8 mouse cellular contexts compared by ENCODE assay signal in the genomic region with DNA sequence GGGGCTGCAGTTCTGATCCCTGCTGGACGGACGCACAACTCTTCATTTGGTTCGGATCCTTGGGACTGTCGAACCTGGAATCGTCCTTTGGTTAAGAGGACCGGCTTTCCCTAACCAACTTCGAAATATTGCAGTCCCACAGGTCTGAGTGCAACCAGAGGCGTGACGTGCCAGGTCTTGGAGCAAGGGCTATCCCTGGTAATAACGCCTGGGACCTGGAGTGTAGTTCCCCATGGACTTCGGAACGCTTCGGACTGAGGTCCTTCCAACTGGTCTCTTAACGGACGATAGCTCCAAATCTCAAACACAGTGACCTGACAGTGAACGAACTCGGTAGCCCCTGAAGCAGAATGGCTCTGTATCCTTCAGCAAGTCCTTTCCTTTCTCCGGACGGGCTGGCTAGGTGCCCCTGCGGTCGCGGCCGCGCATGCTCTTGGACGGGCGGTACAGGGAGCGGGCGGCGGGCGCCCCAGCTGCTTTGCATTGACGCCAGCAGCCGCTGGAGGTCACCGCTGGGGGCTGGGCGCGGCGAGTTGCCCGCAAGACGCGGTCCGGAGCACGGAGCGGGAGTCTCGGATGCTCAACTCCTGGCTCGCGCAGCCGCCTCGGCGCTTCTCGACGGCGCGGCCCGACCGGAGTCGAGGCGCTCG. TPM values are rescaled to one million over a fixed set of nuclear protein-coding genes. Genes with fewer than 3 reads are reported as not detected.
DNase-seq lines count a peak whose midpoint lies in the region; ATAC-seq lines count a peak whose summit lies in the region.

No protein-coding gene starts in this region.

- peak overlapping the region; percentile 58 for H3K4me2 ChIP-seq in embryonic facial prominence, embryonic 12.5 days (replicated peaks)
- H3K4me2 ChIP-seq in limb, embryonic 11.5 days (ENCODE audit: low read depth, severe bottlenecking): peak overlapping the region; percentile 66
- peak overlapping the region; percentile 63 for H3K4me2 ChIP-seq in midbrain, embryonic 12.5 days (replicated peaks)

- H3K4me3 ChIP-seq in embryonic facial prominence, embryonic 12.5 days: peak overlapping the region; percentile 45
- H3K4me3 ChIP-seq in limb, embryonic 11.5 days (ENCODE audit: low read depth, low read length): peak overlapping the region; percentile 38
- H3K4me3 ChIP-seq in midbrain, embryonic 12.5 days: peak overlapping the region; percentile 47

- peak overlapping the region; percentile 33 for H3K9ac ChIP-seq in embryonic facial prominence, embryonic 12.5 days
- peak overlapping the region; percentile 37 for H3K9ac ChIP-seq in limb, embryonic 11.5 days (ENCODE audit: low read length)
- peak overlapping the region; percentile 37 for H3K9ac ChIP-seq in midbrain, embryonic 12.5 days (replicated peaks)

- no peaks in the 10 kb centered on the region for H3K36me3 ChIP-seq in embryonic facial prominence, embryonic 12.5 days
- H3K36me3 ChIP-seq in limb, embryonic 11.5 days (ENCODE audit: control insufficient read depth, insufficient read depth, low read length): no peaks in the 10 kb centered on the region
- H3K36me3 ChIP-seq in midbrain, embryonic 12.5 days: no peaks in the 10 kb centered on the region

- peak; percentile 98 to 99 for DNase-seq in adrenal gland, postnatal 36 days
- DNase-seq in heart, adult 8-10 months (ENCODE audit: low spot score): peak; percentile 97
- peak; percentile 97 to 99 for DNase-seq in kidney, adult 8-10 months
- peak; percentile 94 for DNase-seq in limb, embryonic 11.5 days (ENCODE audit: low spot score)
- peak; percentile 72 for DNase-seq in right cerebral cortex, postnatal 4 days
- DNase-seq in urinary bladder, postnatal 4 days (ENCODE audit: low spot score in 2 of 2): peak; percentile 91

- peak; percentile 87 for ATAC-seq in embryonic facial prominence, embryonic 12.5 days (ENCODE audit: insufficient number of reproducible peaks, insufficient read depth, low FRiP score, low TSS enrichment)
- peak; percentile 84 for ATAC-seq in limb, embryonic 11.5 days (ENCODE audit: insufficient number of reproducible peaks, low FRiP score, low TSS enrichment, low read depth)
- peak; percentile 89 for ATAC-seq in midbrain, embryonic 12.5 days (ENCODE audit: low FRiP score, low read depth)

- H3K27me3 ChIP-seq in embryonic facial prominence, embryonic 12.5 days: peaks cover 67% of the 10 kb centered on the region
- H3K27me3 ChIP-seq in limb, embryonic 11.5 days (ENCODE audit: control insufficient read depth, insufficient read depth, low read length): peaks cover 27% of the 10 kb centered on the region
- peaks cover 80% of the 10 kb centered on the region for H3K27me3 ChIP-seq in midbrain, embryonic 12.5 days

- no peaks in the 10 kb centered on the region for H3K9me3 ChIP-seq in embryonic facial prominence, embryonic 12.5 days
- H3K9me3 ChIP-seq in limb, embryonic 11.5 days (ENCODE audit: control insufficient read depth, low read length): no peaks in the 10 kb centered on the region
- no peaks in the 10 kb centered on the region for H3K9me3 ChIP-seq in midbrain, embryonic 12.5 days

- H3K4me1 ChIP-seq in embryonic facial prominence, embryonic 12.5 days: peaks cover 9% of the 10 kb centered on the region
- H3K4me1 ChIP-seq in limb, embryonic 11.5 days (ENCODE audit: control insufficient read depth, insufficient read depth, low read length): peaks cover 6% of the 10 kb centered on the region; the same call in 1 of the 2 replicates
- H3K4me1 ChIP-seq in midbrain, embryonic 12.5 days: peaks cover 22% of the 10 kb centered on the region

- H3K27ac ChIP-seq in embryonic facial prominence, embryonic 12.5 days: peak overlapping the region; percentile 48
- 0 out of 2 replicates have a peak overlapping the region, but pooled peaks have one; percentile 47 for H3K27ac ChIP-seq in limb, embryonic 11.5 days (replicated peaks; ENCODE audit: low read depth, low read length)
- H3K27ac ChIP-seq in midbrain, embryonic 12.5 days (replicated peaks): peak overlapping the region; percentile 60

- under 1% methylated on average over 57 of the region's 57 CpGs for WGBS in embryonic facial prominence, embryonic 12.5 days
- under 1% methylated on average over 57 of the region's 57 CpGs for WGBS in limb, embryonic 11.5 days
- WGBS in midbrain, embryonic 12.5 days: under 1% methylated on average over 57 of the region's 57 CpGs

RNA-seq across cellular contexts. Expression of a gene that starts 0.6 kb away (rescaled TPM):
- 10 to 100 TPM; 28.9 to 37.4 TPM for total RNA-seq in adrenal gland, postnatal 36 days (2021)
- 5.3 and 5.7 TPM in 2 replicates for polyA plus RNA-seq in embryonic facial prominence, embryonic 12.5 days (2016; fragmentation: Nextera tagmentation; extraction: Ambion mirVana)
- total RNA-seq in heart, adult 8-10 months (2022): 10 to 100 TPM; 13.4 to 16.0 (median 14.0) TPM
- 3.5 and 4.4 TPM in 2 replicates for polyA plus RNA-seq in limb, embryonic 11.5 days (2014; fragmentation: Nextera tagmentation; extraction: Ambion mirVana)
- 2.9 and 3.2 TPM in 2 replicates for polyA plus RNA-seq in midbrain, embryonic 12.5 days (2016; fragmentation: Nextera tagmentation; extraction: Ambion mirVana)

Comparison
In these comparisons a context has a peak if more than half of its experiments do, and no peak if none do; other contexts are left out.
1. Peak in every context shown above with its lines: DNase-seq, ATAC-seq, H3K4me3 ChIP-seq and H3K27ac ChIP-seq.